Mouse (Mus musculus): ENCODE results near the gene Efhb.

DNA sequence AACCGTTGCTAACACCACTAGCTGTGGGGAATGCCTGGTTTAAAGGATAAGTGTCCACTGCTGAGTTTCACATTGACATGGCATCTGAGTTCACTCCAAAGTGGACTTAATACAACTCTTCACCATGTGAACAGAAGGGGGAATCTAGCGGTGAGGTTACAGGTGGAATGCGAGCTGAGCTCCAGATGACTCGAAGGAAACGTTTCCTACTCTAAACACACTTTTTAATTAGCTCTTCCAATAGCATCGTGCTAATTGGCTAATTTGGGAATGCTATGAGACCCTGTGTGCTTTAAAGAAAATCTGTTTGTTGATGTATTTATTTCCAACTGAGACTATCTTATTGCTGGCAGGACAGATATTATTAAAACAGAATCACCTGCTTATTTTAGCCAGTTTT, 76.3 kb downstream of the Efhb start:
- TF ChIP-seq POLR2A (IDR thresholded peaks at IDR 0.05; ENCODE audit: insufficient read depth, low read depth, low read length) (no peak), CTCF (IDR thresholded peaks at IDR 0.05; ENCODE audit: insufficient read depth, low read depth, low read length) (no peak)
